Mouse (Mus musculus) induced T-regulatory cell, adult 2 months (primary cell): ENCODE measurements around the gene Rfpl4b.
"Not testable (repeated sequence)": the region's sequence is repeated elsewhere in the genome, so short reads cannot be mapped to it uniquely, and the experiment has no call there.

Experiments used
- DNase-seq: peaks from one replicate; pipeline ENCODE4 v3.0.0-alpha.2; 2012; ENCODE audit warnings: low read depth

The Rfpl4b gene

GRCm38 (mm10) chr10:38821679-38822078 is at the start of gene Rfpl4b:
TSS of gene Rfpl4b (minus strand) at chr10:38821779.
- DNase-seq, result no peak

- no peak for DNase-seq
Measured at GRCm38 (mm10) chr10:38855186-38855585, 33.6 kb upstream of the Rfpl4b start.

- not testable (repeated sequence) for DNase-seq
Measured at GRCm38 (mm10) chr10:38850006-38850405, 28.4 kb upstream of the Rfpl4b start.

- DNase-seq, result peak; percentile 52
Measured at GRCm38 (mm10) chr10:38848884-38849499, 27.4 kb upstream of the Rfpl4b start.

- DNase-seq, result no peak
Measured at GRCm38 (mm10) chr10:38848231-38848630, 26.7 kb upstream of the Rfpl4b start.

- no peak for DNase-seq
Measured at GRCm38 (mm10) chr10:38823741-38824140, 2.2 kb upstream of the Rfpl4b start.

GRCm38 (mm10) chr10:38806056-38806455 is 15.5 kb downstream of the Rfpl4b start:
- no peak for DNase-seq

- no peak for DNase-seq
Measured at GRCm38 (mm10) chr10:38804047-38804446, 17.5 kb downstream of the Rfpl4b start.

GRCm38 (mm10) chr10:38803304-38803703 is 18.3 kb downstream of the Rfpl4b start:
- no peak for DNase-seq

- DNase-seq, result no peak
Measured at GRCm38 (mm10) chr10:38788612-38789011, 33.0 kb downstream of the Rfpl4b start.
